Mouse (Mus musculus): Measurements from ENCODE around the gene Nme9. TPM values are rescaled to one million over a fixed set of nuclear protein-coding genes. Genes with fewer than 3 reads are reported as not detected.

Nme9 gene
- total and polyA plus RNA-seq, 2 experiments from 2014 or later = 0.18 TPM; not detected in 1

- WGBS = 49% methylated on average over 16 of the region's 16 CpGs
- H3K27ac ChIP-seq (ENCODE audit: low read depth) = no peak overlapping the region
- no peak for TF ChIP-seq CTCF (IDR thresholded peaks at IDR 0.05; ENCODE audit: low read depth)
- TF ChIP-seq EP300 (IDR thresholded peaks at IDR 0.05; ENCODE audit: low read depth) = no peak
These were observed 19.2 kb downstream of the Nme9 start for GRCm38 (mm10) chr9:99470347-99471092.

DNA sequence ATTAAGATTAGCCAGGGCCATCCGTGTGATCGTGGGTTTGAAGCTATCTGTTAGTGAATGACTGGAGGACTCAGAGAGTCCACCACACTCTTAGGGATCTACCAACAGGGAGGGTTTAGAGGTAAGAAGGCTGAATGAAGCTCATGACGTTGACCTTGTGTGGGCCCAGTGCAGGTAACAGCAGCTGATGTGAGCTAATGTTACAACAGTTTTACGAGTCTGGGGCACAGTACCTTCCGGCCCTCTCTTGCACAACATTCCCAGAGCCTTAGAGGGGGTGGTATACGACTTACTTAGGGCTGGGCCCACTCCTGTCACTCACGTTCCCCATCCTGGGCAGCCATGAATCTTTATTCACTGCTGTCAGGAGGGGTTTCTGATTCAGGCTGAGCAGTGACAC, 20.1 kb downstream of the Nme9 start:
- H3K4me3 ChIP-seq (ENCODE audit: low read depth, low read length) = no peak overlapping the region
- no peaks in the 10 kb centered on the region for H3K27me3 ChIP-seq (ENCODE audit: control insufficient read depth, insufficient read depth, low read length)
- ATAC-seq (ENCODE audit: insufficient read depth, low read depth) (no peak), DNase-seq (ENCODE audit: low spot score) (no peak)
- no peak for TF ChIP-seq CTCF (IDR thresholded peaks at IDR 0.05; ENCODE audit: low read depth)
- TF ChIP-seq EP300 (IDR thresholded peaks at IDR 0.05; ENCODE audit: low read depth) = no peak
- H3K4me1 ChIP-seq (ENCODE audit: control insufficient read depth, insufficient read depth) = no peaks in the 10 kb centered on the region
- H3K36me3 ChIP-seq (replicated peaks; ENCODE audit: control insufficient read depth, insufficient read depth, low read length) = peaks cover 13% of the 10 kb centered on the region; the same call in 1 of the 2 replicates
- WGBS = 80% methylated on average over 7 of the region's 7 CpGs
- no peak overlapping the region for H3K27ac ChIP-seq (ENCODE audit: low read depth)
- H3K9ac ChIP-seq (replicated peaks; ENCODE audit: low read depth, low read length) = no peak overlapping the region
- no peak overlapping the region for H3K4me2 ChIP-seq (ENCODE audit: low read depth, low read length)
- no peaks in the 10 kb centered on the region for H3K9me3 ChIP-seq (replicated peaks; ENCODE audit: control insufficient read depth, low read length)

More at GRCm38 (mm10) chr9:99470347-99471092, 19.2 kb downstream of the Nme9 start:
- ATAC-seq (ENCODE audit: insufficient read depth, low read depth) = no peak; the same call in 1 of the 2 replicates
- H3K9ac ChIP-seq (replicated peaks; ENCODE audit: low read depth, low read length) = no peak overlapping the region
- no peak overlapping the region for H3K4me3 ChIP-seq (ENCODE audit: low read depth, low read length)
- no peaks in the 10 kb centered on the region for H3K4me1 ChIP-seq (ENCODE audit: control insufficient read depth, insufficient read depth)
- H3K27me3 ChIP-seq (ENCODE audit: control insufficient read depth, insufficient read depth, low read length) = no peaks in the 10 kb centered on the region
- no peak for DNase-seq (ENCODE audit: low spot score)
- peaks cover 9% of the 10 kb centered on the region; the same call in 1 of the 2 replicates for H3K36me3 ChIP-seq (replicated peaks; ENCODE audit: control insufficient read depth, insufficient read depth, low read length)
- H3K9me3 ChIP-seq (replicated peaks; ENCODE audit: control insufficient read depth, low read length) = no peaks in the 10 kb centered on the region
- H3K4me2 ChIP-seq (ENCODE audit: low read depth, low read length) = no peak overlapping the region

GRCm38 (mm10) chr9:99479181-99479711, 28.0 kb downstream of the Nme9 start:
- H3K27me3 ChIP-seq (ENCODE audit: control insufficient read depth, insufficient read depth, low read length) = no peaks in the 10 kb centered on the region
- no peak for DNase-seq (ENCODE audit: low spot score)
- 50% methylated on average over 9 of the region's 9 CpGs for WGBS
- H3K4me2 ChIP-seq (ENCODE audit: low read depth, low read length) = no peak overlapping the region
- H3K4me3 ChIP-seq (ENCODE audit: low read depth, low read length) = no peak overlapping the region
- H3K9ac ChIP-seq (replicated peaks; ENCODE audit: low read depth, low read length) = no peak overlapping the region
- TF ChIP-seq CTCF (IDR thresholded peaks at IDR 0.05; ENCODE audit: low read depth) = no peak
- no peak for TF ChIP-seq EP300 (IDR thresholded peaks at IDR 0.05; ENCODE audit: low read depth)
- no peak for ATAC-seq (ENCODE audit: insufficient read depth, low read depth)
- peaks cover 37% of the 10 kb centered on the region for H3K36me3 ChIP-seq (replicated peaks; ENCODE audit: control insufficient read depth, insufficient read depth, low read length)
- no peak overlapping the region for H3K27ac ChIP-seq (ENCODE audit: low read depth)
- no peaks in the 10 kb centered on the region for H3K9me3 ChIP-seq (replicated peaks; ENCODE audit: control insufficient read depth, low read length)
- no peaks in the 10 kb centered on the region for H3K4me1 ChIP-seq (ENCODE audit: control insufficient read depth, insufficient read depth)

DNA sequence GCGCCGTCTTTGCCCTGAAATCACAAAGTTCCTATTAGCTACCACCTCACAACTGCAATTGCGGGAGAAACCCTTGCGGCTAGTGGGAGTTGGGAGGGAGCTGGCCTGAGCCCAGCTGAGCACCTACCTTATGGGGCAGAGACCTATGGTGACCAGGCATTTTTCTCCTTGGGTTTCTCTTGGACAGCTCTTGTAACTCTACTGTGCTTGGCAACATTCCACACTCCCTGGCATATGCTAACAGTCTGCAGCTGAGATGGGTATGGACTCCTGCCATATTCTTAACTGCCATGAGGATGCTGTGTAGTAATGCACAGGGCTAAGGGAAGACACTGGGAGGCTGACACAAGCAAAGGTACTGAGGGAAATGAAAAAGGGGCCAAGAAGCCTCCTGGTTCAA, 29.5 kb downstream of the Nme9 start:
- Histone ChIP-seq H3K36me3 (replicated peaks; ENCODE audit: control insufficient read depth, insufficient read depth, low read length) (peaks cover 25% of the 10 kb centered on the region), H3K9ac (replicated peaks; ENCODE audit: low read depth, low read length) (no peak overlapping the region), H3K9me3 (replicated peaks; ENCODE audit: control insufficient read depth, low read length) (no peaks in the 10 kb centered on the region), H3K27me3 (ENCODE audit: control insufficient read depth, insufficient read depth, low read length) (no peaks in the 10 kb centered on the region), H3K4me2 (ENCODE audit: low read depth, low read length) (no peak overlapping the region), H3K27ac (ENCODE audit: low read depth) (no peak overlapping the region), H3K4me3 (ENCODE audit: low read depth, low read length) (no peak overlapping the region), H3K4me1 (ENCODE audit: control insufficient read depth, insufficient read depth) (no peaks in the 10 kb centered on the region)
- WGBS = 81% methylated on average over 4 of the region's 4 CpGs
- ATAC-seq (ENCODE audit: insufficient read depth, low read depth) (no peak), DNase-seq (ENCODE audit: low spot score) (no peak)
- TF ChIP-seq EP300 (IDR thresholded peaks at IDR 0.05; ENCODE audit: low read depth) (no peak), CTCF (IDR thresholded peaks at IDR 0.05; ENCODE audit: low read depth) (no peak)

GRCm38 (mm10) chr9:99483191-99483590, 31.9 kb downstream of the Nme9 start:
- Histone ChIP-seq H3K9ac (replicated peaks; ENCODE audit: low read depth, low read length) (no peak overlapping the region), H3K27ac (ENCODE audit: low read depth) (no peak overlapping the region), H3K4me2 (ENCODE audit: low read depth, low read length) (no peak overlapping the region), H3K4me3 (ENCODE audit: low read depth, low read length) (no peak overlapping the region), H3K27me3 (ENCODE audit: control insufficient read depth, insufficient read depth, low read length) (no peaks in the 10 kb centered on the region), H3K9me3 (replicated peaks; ENCODE audit: control insufficient read depth, low read length) (no peaks in the 10 kb centered on the region), H3K4me1 (ENCODE audit: control insufficient read depth, insufficient read depth) (no peaks in the 10 kb centered on the region), H3K36me3 (replicated peaks; ENCODE audit: control insufficient read depth, insufficient read depth, low read length) (peaks cover 44% of the 10 kb centered on the region)
- DNase-seq (ENCODE audit: low spot score) (no peak), ATAC-seq (ENCODE audit: insufficient read depth, low read depth) (no peak)
- WGBS = 63% methylated on average over 4 of the region's 4 CpGs
- no peak for TF ChIP-seq EP300 (IDR thresholded peaks at IDR 0.05; ENCODE audit: low read depth)
- TF ChIP-seq CTCF (IDR thresholded peaks at IDR 0.05; ENCODE audit: low read depth) = no peak

Data from heart, postnatal 0 days (tissue).